Mouse (Mus musculus): ENCODE results near the gene Lrrk1. TPM values are rescaled to one million over a fixed set of nuclear protein-coding genes. Genes with fewer than 3 reads are reported as not detected.

The Lrrk1 gene
- polyA plus RNA-seq, 1 experiment from 2014 or later = 7.1 TPM

DNA sequence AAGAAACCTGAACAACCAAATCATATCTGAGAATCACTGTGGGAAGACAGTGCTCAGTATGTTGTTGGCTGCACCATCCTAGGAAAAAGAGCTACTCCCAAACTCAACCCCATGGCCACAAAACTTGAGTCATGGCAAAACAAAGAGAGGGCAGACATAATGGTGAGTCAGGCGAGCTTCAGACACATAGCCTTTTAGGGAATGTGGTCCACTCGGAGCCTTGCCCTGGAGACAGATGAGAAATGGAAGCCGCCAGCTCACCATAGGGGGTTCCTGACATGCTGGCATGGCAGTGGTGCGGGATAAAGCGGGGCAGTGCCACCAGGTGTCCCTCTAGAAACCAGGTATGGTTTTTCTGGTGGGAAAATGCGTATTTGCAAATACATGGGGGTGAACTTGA is 210.0 kb downstream of the Lrrk1 start:
- Histone ChIP-seq H3K4me3 (no peak overlapping the region), H3K27me3 (replicated peaks) (no peaks in the 10 kb centered on the region), H3K27ac (no peak overlapping the region), H3K9ac (no peak overlapping the region), H3K36me3 (peaks cover 30% of the 10 kb centered on the region), H3K4me1 (peaks cover 57% of the 10 kb centered on the region), H3K9me3 (replicated peaks) (no peaks in the 10 kb centered on the region; the same call in 1 of the 2 replicates), H3K4me2 (no peak overlapping the region)
- no peak for ATAC-seq
- 81% methylated on average over 6 of the region's 6 CpGs for WGBS (ENCODE audit: insufficient replicate concordance)

DNA sequence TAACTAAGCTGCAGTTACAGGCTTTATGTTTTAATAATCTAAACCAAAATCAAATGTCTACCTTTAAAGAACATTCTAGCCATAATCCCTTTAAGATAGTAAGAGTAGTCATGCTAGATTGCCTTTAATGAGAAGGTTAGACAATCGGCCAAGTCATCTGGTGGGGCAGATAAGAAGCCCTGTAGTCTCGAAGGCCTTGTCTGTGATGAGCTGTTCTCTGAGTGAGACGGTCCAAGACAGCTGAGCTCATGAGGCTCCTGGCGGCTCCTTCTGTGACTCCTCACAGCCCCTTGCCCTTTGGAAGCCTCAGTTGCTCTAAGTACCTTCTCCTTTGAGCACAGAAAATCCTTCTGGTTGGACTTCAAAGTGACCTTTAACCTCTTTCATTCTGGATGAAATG is 211.2 kb downstream of the Lrrk1 start:
- Histone ChIP-seq H3K9me3 (replicated peaks) (no peaks in the 10 kb centered on the region; the same call in 1 of the 2 replicates), H3K9ac (0 out of 2 replicates have a peak overlapping the region, but pooled peaks have one; percentile 36), H3K4me2 (no peak overlapping the region), H3K27me3 (replicated peaks) (no peaks in the 10 kb centered on the region), H3K4me1 (peaks cover 56% of the 10 kb centered on the region), H3K4me3 (no peak overlapping the region), H3K27ac (0 out of 2 replicates have a peak overlapping the region, but pooled peaks have one; percentile 41), H3K36me3 (peaks cover 42% of the 10 kb centered on the region)
- WGBS (ENCODE audit: insufficient replicate concordance) = 21% methylated on average over 4 of the region's 4 CpGs
- ATAC-seq = peak; percentile 76

Small RNA genes within 50 kb of the gene (microRNA-seq; reads per million reads assigned to microRNA genes)
- gene Mir7057 = not detected

Other genes starting within 250 kb of the Lrrk1 start
- gene Gm10974, start 22.4 kb downstream of the Lrrk1 start, polyA plus RNA-seq (2016; fragmentation: Nextera tagmentation; extraction: Ambion mirVana) = not detected in 2 replicates
- gene Aldh1a3, start 39.2 kb upstream of the Lrrk1 start, polyA plus RNA-seq (2016; fragmentation: Nextera tagmentation; extraction: Ambion mirVana) = 1.9 and 2.0 TPM in 2 replicates

Data from liver, embryonic 12.5 days (tissue).